Mouse (Mus musculus): ENCODE measurements around the gene Srsf4.

GRCm38 (mm10) chr4:131906423-131906822 lies 33.0 kb downstream of the Srsf4 start:
- TF ChIP-seq E2F4 (IDR thresholded peaks at IDR 0.05; ENCODE audit: borderline replicate concordance, low read depth, low read length), result no peak
- no peak for TF ChIP-seq POLR2A (IDR thresholded peaks at IDR 0.05; ENCODE audit: control insufficient read depth in 1 of 2, insufficient read depth in 1 of 2, low read depth in 1 of 2, low read length in 2 of 2, poor library complexity in 1 of 2)
- TF ChIP-seq ZNF384 (IDR thresholded peaks at IDR 0.05; ENCODE audit: low read depth, low read length), result no peak
- TF ChIP-seq GATA1 (IDR thresholded peaks at IDR 0.05; ENCODE audit: low read depth, low read length), result no peak
- TF ChIP-seq JUND (IDR thresholded peaks at IDR 0.05; ENCODE audit: low read depth, low read length), result no peak
- no peak for TF ChIP-seq CTCF (IDR thresholded peaks at IDR 0.05 in 2 of 3, conservative IDR thresholded peaks at IDR 0.05 in 1 of 3; ENCODE audit: control insufficient read depth in 1 of 3, insufficient read depth in 1 of 3, low read depth in 2 of 3, low read length in 3 of 3, poor library complexity in 1 of 3, severe bottlenecking in 1 of 3)
- TF ChIP-seq TAL1 (IDR thresholded peaks at IDR 0.05; ENCODE audit: low read length), result no peak
- no peak for TF ChIP-seq MEF2A (IDR thresholded peaks at IDR 0.05; ENCODE audit: extremely low read depth, insufficient replicate concordance, low read depth, low read length, poor library complexity, severe bottlenecking)
- TF ChIP-seq EP300 (IDR thresholded peaks at IDR 0.05; ENCODE audit: low read depth in 1 of 2, low read length in 2 of 2), result no peak
